Mouse (Mus musculus): ENCODE results near the gene Olfr173. TPM values are rescaled to one million over a fixed set of nuclear protein-coding genes. Genes with fewer than 3 reads are reported as not detected.

The Olfr173 gene
- total RNA-seq, 1 experiment, result not detected

DNA sequence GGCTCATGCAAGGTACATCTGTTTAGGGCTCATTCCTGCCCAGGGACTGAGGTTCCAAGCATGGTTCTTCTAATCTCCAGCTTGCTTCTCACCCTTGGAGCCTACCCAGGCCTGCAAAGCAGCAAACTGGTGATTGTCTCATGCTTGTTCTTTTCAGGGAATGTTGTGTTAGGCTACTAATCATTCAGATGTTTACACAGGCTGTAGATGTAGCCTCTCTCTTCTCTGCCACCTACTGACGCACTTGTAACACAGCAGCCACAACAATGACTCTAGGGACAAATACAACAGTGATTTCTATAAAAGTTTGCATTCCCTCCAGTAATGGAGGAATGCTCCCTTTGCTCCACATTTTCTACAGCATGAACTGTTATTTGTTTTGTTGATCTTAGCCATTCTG lies 48.8 kb downstream of the Olfr173 start:
- in situ Hi-C loops (cut with MboI; ENCODE audit: low sequenced_read_pairs in 2 of 2, unreplicated experiment in 2 of 2), result no loop called here
- Histone ChIP-seq H3K27ac (ENCODE audit: insufficient read depth, low read depth, low read length, poor library complexity, severe bottlenecking) (no peak overlapping the region), H3K4me1 (ENCODE audit: control insufficient read depth in 2 of 2, insufficient read depth in 2 of 2, low read length in 2 of 2, poor library complexity in 1 of 2) (no peaks in the 10 kb centered on the region), H3K4me3 (ENCODE audit: insufficient read depth in 1 of 2, low read depth in 1 of 2, low read length in 2 of 2, poor library complexity in 1 of 2, severe bottlenecking in 1 of 2) (no peak overlapping the region), H3K9me3 (ENCODE audit: control insufficient read depth, insufficient read depth, low read depth, low read length) (no peaks in the 10 kb centered on the region), H3K9ac (ENCODE audit: insufficient read depth, low read depth, low read length, poor library complexity, severe bottlenecking) (no peak overlapping the region), H3K36me3 (ENCODE audit: control insufficient read depth, insufficient read depth, low read length, poor library complexity, severe bottlenecking) (no peaks in the 10 kb centered on the region)
- DNase-seq (ENCODE audit: low read depth, low spot score), result no peak
- TF ChIP-seq ZNF384 (IDR thresholded peaks at IDR 0.05; ENCODE audit: low read depth, low read length) (no peak), HCFC1 (IDR thresholded peaks at IDR 0.05; ENCODE audit: borderline replicate concordance, insufficient read depth, low read length) (no peak)

GRCm38 (mm10) chr16:58746715-58747114 lies 53.4 kb downstream of the Olfr173 start:
- DNase-seq (ENCODE audit: low read depth, low spot score), result no peak
- Histone ChIP-seq H3K27ac (ENCODE audit: insufficient read depth, low read depth, low read length, poor library complexity, severe bottlenecking) (no peak overlapping the region), H3K4me1 (ENCODE audit: control insufficient read depth in 2 of 2, insufficient read depth in 2 of 2, low read length in 2 of 2, poor library complexity in 1 of 2) (no peaks in the 10 kb centered on the region), H3K9ac (ENCODE audit: insufficient read depth, low read depth, low read length, poor library complexity, severe bottlenecking) (no peak overlapping the region), H3K36me3 (ENCODE audit: control insufficient read depth, insufficient read depth, low read length, poor library complexity, severe bottlenecking) (no peaks in the 10 kb centered on the region), H3K9me3 (ENCODE audit: control insufficient read depth, insufficient read depth, low read depth, low read length) (no peaks in the 10 kb centered on the region), H3K4me3 (ENCODE audit: insufficient read depth in 1 of 2, low read depth in 1 of 2, low read length in 2 of 2, poor library complexity in 1 of 2, severe bottlenecking in 1 of 2) (no peak overlapping the region)
- in situ Hi-C loops (cut with MboI; ENCODE audit: low sequenced_read_pairs in 2 of 2, unreplicated experiment in 2 of 2), result no loop called here
- TF ChIP-seq HCFC1 (IDR thresholded peaks at IDR 0.05; ENCODE audit: borderline replicate concordance, insufficient read depth, low read length) (no peak), ZC3H11A (IDR thresholded peaks at IDR 0.05; ENCODE audit: borderline replicate concordance, low read depth, low read length) (no peak), CHD2 (IDR thresholded peaks at IDR 0.05; ENCODE audit: low read depth, low read length) (no peak), MAFK (IDR thresholded peaks at IDR 0.05; ENCODE audit: insufficient read depth, low read depth, low read length) (no peak), ZNF384 (IDR thresholded peaks at IDR 0.05; ENCODE audit: low read depth, low read length) (no peak)

Other genes with a start within 250 kb of the Olfr173 start
- gene Gm813, start 183.3 kb downstream of the Olfr173 start, total RNA-seq (2012; rRNA removed), result not detected in 2 replicates
- not detected in 2 replicates for gene E330017A01Rik, start 161.5 kb downstream of the Olfr173 start, total RNA-seq (2012; rRNA removed)
- 16.8 and 17.8 TPM in 2 replicates for gene Cpox, start 130.0 kb downstream of the Olfr173 start, total RNA-seq (2012; rRNA removed)
- not detected in 2 replicates for gene Gpr15, start 81.2 kb downstream of the Olfr173 start, total RNA-seq (2012; rRNA removed)
- 30.0 and 32.4 TPM in 2 replicates for gene Cldnd1, start 72.4 kb downstream of the Olfr173 start, total RNA-seq (2012; rRNA removed)
- not detected in 2 replicates for gene Olfr172, start 37.1 kb downstream of the Olfr173 start, total RNA-seq (2012; rRNA removed)
- gene Olfr175-ps1, start 26.5 kb upstream of the Olfr173 start, total RNA-seq (2012; rRNA removed), result not detected in 2 replicates
- gene Olfr177, start 74.5 kb upstream of the Olfr173 start, total RNA-seq (2012; rRNA removed), result not detected in 2 replicates
- gene Olfr178, start 91.8 kb upstream of the Olfr173 start, total RNA-seq (2012; rRNA removed), result not detected in 2 replicates
- gene Olfr181, start 128.5 kb upstream of the Olfr173 start, total RNA-seq (2012; rRNA removed), result not detected in 2 replicates
- gene Olfr180, start 129.1 kb upstream of the Olfr173 start, total RNA-seq (2012; rRNA removed), result not detected in 2 replicates
- not detected in 2 replicates for gene Olfr183, start 195.1 kb upstream of the Olfr173 start, total RNA-seq (2012; rRNA removed)
- gene Olfr186, start 230.0 kb upstream of the Olfr173 start, total RNA-seq (2012; rRNA removed), result not detected in 2 replicates
- not detected in 2 replicates for gene Olfr187, start 239.5 kb upstream of the Olfr173 start, total RNA-seq (2012; rRNA removed)